Mouse (Mus musculus) bone marrow, adult 2 months (tissue): ENCODE data around the gene Iqcf5.

Source experiments
- CTCF ChIP-seq: fragments of 200-500 bp; IDR thresholded peaks from 2 replicates; pipeline ENCODE4 v1.5.1; 2011; ENCODE audit warnings: low read length, control low read depth; ENCODE audit not compliant: control insufficient read depth, insufficient read depth
- POLR2A ChIP-seq: fragments of 200-500 bp; IDR thresholded peaks from 2 replicates; pipeline ENCODE4 v1.6.1; 2011; ENCODE audit warnings: low read depth, mild to moderate bottlenecking, control low read depth, low read length, borderline replicate concordance; ENCODE audit not compliant: control insufficient read depth

- TF ChIP-seq POLR2A = no peak
- TF ChIP-seq CTCF = no peak
Observed at GRCm38 (mm10) chr9:106477649-106478048, 36.7 kb upstream of the Iqcf5 start.
